Mouse (Mus musculus) A20 (cell line): Measurements from ENCODE around the gene Snx27.

Experiments used
- DNase-seq: peaks from one replicate; pipeline ENCODE4 v3.0.0-alpha.2; 2011; ENCODE audit warnings: low read depth, low spot score

The Snx27 gene

DNA sequence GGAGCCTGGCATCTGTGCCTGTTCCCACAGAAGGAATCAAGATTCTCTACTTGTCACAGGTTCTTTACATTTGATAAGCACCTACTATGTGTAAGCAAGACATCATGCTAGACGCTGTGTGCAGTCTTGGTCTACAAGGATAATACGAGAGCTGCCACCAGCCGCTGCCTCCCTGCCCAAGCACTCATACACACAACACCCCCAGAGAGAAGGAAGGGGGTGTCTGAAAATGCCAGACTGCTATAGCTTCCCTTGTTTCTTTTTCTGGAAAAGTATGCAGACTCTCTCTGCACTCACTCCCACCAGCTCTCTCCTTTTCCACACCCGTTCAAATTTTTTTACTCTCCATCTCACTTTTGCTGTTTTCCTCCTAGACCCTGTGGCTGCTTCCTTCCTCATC lies 105.1 kb downstream of the Snx27 start:
- DNase-seq: no peak

DNA sequence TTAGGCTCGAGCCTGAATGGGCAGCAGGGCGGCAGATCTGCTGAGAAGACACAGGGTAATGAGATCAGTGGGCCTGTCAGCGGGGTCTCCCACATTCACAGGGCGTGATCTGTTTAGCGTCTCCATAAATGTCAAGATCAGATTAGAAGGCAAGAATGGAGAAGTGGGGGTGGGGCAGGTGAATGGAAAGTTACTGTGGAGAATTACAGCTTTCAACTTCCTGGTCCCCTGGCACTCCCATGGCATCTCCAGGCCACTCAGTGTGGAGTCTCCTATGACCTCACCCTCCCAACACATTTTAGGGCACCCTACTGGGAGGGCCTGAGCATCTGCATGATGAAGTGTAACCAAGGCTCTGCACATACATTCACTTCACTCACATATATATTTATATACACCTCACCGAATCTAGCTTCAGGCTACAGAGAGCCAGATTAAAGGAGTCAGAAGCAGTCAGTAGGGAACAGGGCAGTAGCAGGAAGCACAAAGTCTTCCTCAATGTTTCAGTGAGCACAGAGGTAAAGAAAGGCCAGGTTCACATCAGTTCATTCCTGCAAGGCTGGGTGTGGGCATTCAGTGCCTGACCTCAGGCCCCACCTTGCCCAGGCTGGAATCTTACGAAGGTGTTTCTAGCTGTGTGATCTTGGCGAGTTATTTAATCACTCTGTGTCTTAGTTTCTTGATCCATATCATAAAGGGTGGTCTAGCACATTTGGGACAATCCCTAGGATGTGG lies 106.0 kb downstream of the Snx27 start:
- DNase-seq: no peak

DNA sequence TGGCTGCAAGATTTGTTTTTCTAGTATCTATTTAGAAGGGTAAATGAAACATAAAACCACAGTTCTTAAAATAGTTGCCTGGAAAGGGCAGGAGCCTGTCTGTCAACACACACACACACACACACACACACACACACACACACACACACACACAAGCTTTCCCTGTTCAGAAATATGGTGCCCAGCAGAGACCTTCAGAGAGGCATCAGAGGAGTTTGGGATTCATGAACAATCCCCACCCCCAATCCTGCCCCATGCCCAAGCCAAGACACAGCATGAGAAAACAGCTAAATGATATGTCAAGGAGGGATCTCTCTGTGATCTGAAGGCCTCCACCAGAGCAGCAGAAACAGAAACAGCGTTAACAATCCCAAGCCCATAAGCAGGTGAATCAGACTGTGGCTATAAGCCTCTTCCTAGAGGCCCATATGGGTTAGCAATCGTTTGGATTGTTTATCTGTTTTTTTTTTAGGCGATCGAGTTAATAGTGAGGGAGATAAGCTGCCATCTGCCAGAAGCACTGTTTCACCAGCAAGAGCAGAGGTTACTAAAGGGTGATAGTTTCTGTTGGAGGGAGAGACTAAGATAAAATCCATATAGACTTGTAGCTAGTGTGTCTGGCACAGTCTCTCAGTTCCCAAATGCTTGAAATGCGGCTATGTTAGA lies 108.8 kb downstream of the Snx27 start:
- DNase-seq: no peak

DNA sequence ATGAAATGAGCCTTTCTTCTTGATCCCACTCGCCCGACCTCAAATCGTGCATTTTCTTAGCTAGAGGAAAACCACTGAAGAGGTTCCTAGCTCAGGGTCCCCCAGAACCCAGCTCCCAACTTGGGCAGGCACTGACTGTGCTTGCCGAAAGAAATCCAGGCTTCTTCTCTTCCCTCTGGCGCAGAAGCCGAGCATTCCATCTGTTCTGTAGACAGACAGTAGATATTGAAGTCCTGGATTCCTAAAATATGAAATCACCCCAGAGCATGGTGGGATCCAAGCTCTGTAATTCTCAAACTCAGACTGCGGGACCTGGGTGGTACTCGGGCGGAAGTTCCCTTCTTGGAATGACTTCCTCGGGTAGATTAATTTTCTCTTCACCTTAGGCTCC lies 109.4 kb downstream of the Snx27 start:
- no peak for DNase-seq

DNA sequence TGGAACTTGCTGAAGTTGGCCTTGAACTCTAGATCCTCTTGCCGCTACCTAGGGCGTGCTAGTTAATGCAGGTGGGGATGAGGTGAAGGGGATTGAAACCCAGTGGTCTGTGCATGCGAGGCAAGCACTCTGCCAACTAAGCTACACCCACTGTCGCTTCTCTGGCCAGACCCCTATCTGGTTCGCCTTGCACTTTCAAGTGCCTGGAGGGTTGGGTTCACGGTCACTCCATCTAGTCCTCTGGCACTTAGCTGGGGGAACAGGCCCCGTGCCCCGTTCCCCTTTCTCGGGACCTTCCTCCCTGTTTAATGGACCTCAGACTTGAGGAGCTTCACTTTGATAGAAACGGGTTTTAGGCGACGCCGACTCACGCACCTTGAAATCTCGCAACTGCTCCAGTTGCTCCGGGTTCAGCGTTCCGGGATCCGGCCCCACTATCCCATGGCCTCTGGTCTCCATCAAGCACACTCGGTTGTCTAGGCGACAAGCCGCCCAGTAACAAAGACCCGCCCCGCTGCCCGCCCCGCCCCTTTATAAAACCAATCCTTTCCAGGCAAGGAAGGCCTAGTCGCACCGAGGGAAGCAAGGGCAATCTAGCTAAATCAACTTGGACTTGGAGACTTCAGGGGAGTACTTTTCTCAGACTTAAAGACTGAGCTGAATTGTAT lies 109.9 kb downstream of the Snx27 start:
- DNase-seq: no peak

DNA sequence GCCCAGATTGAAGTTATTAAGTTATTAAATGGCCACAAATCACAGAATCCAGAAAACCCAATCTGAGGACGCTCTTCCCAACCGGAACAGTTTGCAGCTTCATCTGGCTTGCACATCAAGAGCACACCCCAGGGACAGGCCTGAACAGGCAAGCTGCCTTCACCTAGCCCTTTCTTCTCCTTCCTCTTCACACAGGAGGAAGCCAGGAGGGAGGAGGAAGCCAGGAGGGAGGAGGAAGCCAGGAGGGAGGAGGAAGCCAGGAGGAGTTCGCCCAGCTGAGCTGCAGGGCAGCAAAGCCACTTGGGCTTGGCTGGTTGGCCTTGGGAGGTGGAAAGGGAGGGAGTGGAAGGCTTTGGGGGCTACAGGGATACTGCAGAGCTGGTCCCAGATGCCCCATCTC lies 113.6 kb downstream of the Snx27 start:
- no peak for DNase-seq

DNA sequence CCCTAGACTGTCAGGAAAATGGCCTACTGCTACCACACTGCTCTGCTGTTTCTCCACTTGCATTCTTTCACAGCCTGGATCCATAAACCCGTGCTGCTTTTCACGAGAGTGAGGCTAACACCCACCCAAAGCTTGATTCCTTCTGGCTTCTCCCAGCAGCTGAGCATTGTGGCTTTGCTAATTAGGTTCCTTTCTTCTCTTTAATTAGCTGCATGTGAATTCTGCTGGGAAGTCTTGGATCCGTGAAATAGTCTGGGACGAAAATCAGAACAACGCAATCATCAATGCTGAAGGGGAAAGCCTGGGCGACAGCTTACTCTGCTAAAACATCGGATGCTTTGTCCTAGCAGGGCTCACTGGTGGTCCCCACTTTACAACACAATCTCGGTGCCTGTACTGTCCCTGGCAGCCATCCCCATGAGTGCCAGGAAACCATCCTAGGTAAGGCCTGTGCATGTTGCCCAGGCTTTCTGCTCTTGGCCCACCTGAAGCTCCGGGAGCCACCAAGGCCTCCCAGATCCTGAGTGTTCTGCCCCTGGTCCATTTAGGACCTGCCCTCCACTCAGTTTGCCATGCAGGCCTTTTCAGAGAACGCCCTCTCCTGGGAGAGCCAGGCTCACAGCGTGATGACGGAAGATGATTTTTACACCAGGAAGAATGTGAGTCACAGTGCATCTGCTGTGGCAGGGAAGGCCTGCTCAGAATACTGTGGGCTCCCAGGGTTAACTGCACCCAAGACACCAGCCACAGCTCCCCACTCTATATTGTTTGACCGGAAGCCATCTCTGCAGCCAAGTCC lies 116.7 kb downstream of the Snx27 start:
- no peak for DNase-seq

DNA sequence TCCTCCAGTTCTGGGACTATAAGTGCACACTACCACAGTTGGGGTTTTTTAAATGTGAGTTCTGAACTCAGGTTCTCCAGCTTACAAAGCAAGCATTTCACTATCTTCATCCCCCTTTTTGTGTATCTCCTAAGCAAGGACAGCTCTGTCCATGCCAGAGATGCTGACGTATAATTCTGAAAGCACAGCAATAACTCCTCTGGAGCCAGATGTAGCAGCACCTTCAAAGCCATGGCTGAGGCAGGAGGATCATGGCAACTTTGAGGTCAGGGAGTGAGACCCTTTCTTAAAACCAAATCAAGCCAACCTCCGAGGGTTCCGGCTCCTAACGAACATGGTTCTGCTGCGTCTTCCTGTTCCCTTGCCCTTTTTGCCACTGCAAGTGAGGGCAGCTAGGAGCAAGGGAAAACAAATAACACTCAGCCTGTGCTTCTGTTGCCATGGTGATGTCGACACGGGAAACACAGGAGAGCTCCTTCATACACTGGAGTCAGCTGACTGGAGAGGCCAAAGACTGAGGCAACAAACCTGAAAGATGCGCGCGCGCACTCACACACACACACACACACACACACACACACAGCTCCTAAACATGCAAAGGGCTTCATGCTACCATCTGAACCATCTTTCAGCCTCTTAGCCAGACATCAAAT lies 118.5 kb downstream of the Snx27 start:
- no peak for DNase-seq

DNA sequence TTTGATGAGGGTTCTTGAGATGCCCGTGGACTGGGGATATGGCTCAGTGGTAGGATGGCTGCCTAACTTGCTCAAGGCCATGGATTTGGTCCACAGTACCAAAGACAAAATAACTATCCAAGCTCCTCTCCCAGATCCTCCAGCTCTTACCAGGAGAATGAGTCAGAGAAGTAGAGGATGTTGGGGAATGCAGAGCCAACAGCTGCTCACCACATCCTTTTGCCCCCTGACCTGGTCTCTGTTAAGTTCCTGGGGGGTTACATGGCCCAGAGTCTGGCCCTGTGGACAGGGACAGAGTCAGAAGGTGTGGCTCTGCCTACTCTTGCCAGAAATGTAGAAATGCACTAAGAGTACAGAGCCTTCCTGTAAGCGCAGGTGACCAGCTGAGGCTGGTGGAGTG lies 122.7 kb downstream of the Snx27 start:
- DNase-seq: no peak

DNA sequence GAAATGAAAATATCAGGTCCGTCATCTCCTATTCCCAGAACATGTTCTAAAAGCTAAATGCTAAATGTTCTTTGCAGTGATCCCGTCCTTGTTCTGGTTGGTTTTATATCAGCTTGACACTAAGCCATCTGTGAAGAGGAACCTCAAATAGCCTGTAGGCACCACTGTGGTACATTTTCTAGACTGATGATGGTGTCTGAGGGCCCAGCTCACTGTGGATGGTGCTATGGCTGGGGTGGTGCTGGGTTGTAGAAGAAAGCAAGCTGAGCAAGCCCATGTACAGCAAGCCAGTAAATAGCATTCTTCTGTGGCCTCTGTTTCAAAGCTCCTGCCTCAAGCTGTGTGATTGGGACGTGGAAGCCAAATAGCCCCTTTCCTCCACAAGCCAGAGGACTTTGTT lies 125.5 kb downstream of the Snx27 start:
- DNase-seq: no peak

DNA sequence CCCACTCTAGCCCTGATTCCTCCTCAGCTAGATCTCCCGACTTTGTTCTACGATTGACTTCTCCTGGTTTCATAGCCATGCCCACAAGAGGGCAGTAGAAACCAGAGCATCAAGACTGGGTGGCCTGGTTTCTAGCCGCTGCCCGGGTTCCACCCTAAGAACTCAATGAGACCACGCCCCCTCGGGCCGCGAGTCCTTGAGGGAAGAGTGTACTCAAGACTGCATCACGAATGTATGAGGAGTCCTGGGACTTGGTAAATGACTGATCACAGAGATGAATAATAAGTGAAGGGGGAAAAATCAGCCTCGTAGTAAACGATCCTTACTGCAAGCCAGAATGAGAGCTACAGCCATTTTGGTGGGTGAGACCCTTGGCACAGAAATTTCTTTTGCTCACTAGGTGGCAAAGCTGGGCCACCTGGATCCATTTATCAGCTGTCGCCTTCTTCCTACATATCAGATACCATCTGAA lies 126.0 kb downstream of the Snx27 start:
- DNase-seq: peak; percentile 91

DNA sequence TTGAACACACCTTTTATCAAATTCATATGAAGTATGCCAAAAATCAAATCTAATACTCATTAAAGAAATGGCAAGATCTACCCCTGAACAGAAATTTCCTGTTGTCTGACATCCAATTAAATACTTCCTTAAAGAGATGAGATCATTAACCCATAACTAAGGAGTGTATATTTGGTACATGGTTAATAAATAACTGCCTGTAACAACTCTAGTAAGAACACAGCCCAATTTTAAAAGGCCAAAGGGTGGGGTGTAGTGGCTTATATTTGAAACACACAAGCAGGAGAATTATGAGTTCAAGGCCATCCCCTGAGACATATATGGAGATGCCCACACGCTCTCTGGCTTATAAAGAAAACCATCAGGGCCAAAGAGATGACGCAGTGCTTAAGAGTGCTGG lies 133.1 kb downstream of the Snx27 start:
- DNase-seq: no peak
